Mouse (Mus musculus) Muller cell, postnatal 12 days (primary cell): ENCODE results near the gene Trnt1.

Experiments used
- DNase-seq: peaks from one replicate; pipeline ENCODE4 v3.0.0-alpha.2; 2015; ENCODE audit errors: inconsistent ontology term

Gene Trnt1

DNA sequence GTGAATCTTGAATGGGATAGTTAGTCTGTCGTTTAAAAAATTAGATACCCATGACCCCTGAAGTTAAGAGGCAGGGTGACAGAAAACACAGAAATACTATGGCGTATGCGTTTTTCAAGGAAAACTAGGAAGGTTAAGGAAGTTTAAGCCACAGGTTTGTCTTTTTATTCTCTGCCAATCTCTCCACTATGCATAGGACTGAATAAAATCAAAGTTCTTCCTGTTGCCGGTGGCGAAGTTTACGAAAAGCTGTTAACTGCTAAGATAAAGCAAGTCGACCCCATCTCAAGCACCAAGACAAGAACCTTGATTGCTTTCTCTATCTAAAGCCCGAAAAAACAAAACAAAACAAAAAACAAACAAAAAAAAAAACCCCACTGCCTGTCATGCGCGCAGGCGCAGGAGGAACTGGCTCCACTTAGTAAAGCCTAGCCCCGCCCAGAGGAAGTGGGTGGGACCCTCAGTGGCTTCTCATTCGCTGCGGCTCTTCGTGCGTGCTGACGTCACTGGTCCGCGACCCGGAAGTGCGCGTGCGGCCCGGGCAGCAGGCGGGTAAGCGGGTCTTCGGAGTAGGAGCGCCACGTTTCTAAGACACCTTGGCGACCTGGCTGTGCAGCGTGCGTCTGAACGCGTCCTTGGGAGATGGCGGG, at the start of gene Trnt1:
TSS of gene Trnt1 (plus strand) at position 481 of the 650 bp plus-strand sequence.
- DNase-seq = peak; percentile 98

DNA sequence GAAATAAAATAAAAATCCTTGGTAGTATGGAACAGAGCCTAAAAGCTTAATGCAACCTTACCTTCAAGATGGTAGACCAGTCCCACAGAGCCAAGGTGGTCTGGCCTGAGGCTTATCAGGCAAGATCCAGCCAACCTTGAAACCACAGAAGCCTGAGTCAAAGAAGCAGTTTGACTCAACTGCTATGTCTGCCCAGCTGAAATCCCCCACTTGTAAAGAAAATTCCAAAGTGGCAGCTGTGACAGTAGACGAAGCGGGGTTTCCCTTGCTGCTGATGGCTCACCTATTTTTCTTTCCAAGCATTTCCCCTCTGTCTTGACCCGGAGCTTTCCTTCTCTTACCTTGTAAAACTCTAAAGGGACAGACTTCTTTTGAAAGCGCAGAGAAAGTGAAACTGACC, 43.3 kb upstream of the Trnt1 start:
- DNase-seq = no peak

DNA sequence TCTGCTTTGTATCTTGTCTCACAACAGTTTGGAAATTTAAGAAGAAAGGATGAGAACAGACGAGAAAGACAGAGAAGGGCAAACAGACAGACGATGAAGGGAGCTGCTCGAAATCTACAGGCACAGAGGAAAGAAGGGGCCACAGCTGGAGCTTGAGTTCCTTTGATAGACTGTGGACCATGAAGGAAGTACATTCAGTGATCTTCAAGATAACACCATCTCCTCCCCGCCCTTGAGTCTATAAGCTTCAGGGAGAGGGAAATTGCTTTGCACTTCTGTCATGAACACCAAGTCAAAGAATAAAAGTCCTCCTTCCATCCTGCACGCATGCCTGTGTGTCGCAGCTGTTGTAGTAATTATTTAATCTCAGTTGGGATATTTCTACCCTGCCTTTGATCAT, 42.8 kb upstream of the Trnt1 start:
- no peak for DNase-seq

GRCm38 (mm10) chr6:106727703-106728102, 41.2 kb upstream of the Trnt1 start:
- DNase-seq = no peak

DNA sequence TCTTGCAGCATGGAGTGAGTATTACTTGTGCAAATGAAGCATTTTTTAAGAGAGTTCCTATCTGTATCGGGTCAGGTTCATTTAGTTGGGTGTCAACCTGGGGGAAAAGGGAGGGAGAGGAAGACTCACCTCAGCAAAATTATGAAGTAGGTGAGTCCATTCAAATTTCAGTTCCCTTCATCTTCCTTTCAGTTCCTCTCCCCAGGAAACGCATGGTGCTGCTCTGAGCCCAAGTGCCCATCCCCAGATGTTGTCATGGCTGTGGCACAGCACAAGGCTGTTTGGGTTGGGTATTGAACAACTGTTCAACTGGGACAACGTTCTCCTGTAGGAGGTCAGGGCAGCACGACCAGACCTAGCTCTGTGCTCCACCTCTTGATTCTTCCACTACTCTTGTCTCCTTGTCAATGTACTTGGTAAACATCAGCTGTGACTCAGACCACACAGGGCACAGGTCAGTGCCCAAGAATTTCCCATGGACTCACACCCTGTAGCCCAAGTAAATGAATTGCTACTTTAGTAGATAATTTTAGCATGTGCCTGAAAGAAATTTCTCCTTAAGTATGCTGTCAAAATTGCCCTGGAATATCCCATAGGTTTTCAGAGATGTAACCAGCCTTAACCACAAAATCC, 39.1 kb upstream of the Trnt1 start:
- DNase-seq = no peak

GRCm38 (mm10) chr6:106732563-106732962, 36.4 kb upstream of the Trnt1 start:
- DNase-seq = no peak

DNA sequence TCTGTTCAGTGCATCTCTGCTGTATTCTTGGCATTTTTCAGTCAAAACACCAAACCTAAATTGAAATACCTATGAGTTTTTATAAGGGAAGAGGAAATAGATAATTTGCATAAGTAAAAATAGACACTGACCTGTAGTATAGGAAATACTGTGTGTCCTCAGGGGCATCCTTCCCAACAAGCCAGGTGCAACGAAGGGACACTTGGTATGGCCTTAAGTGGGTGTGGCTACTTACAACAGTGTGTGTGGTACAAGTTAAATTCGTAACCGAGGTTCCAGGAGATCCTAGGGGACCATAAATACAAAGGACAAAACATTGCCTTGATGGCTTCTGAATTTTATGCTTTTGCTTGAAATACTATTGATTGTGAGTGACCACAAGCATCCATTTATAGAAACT, 30.7 kb upstream of the Trnt1 start:
- no peak for DNase-seq

GRCm38 (mm10) chr6:106740244-106740825, 28.6 kb upstream of the Trnt1 start:
- no peak for DNase-seq

DNA sequence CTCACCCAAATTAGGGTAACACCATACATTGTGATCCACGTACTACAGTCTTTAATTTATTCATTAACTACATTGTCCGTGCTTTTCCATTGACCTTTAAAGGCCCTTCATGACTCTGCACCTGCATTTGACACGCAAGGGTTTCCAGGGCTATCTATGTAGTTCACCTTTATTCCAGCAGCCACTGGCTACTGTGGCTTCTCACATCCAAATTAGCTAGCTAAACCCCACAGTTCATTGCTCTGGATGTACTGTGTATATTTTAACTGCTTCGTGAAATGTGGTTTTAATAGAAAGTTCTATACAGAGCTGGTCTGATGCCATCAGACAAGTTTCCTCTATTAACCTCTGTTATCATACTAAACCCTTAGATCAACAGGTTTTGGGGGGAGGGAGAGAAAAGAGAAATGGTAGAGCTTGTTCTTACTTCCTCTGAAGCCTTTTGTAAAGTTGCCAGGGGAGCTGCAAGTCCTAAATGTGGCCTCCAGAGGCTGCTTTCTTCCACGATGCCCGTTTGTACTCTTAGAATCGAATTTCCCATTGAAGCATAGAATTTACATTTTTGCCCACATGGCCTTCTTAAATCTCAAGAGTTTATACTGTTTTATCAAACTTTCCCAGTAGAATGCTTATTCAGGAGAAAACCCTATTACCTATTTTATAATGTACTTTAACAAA, 25.2 kb upstream of the Trnt1 start:
- DNase-seq = no peak

GRCm38 (mm10) chr6:106745673-106746394, 23.1 kb upstream of the Trnt1 start:
- DNase-seq = no peak

DNA sequence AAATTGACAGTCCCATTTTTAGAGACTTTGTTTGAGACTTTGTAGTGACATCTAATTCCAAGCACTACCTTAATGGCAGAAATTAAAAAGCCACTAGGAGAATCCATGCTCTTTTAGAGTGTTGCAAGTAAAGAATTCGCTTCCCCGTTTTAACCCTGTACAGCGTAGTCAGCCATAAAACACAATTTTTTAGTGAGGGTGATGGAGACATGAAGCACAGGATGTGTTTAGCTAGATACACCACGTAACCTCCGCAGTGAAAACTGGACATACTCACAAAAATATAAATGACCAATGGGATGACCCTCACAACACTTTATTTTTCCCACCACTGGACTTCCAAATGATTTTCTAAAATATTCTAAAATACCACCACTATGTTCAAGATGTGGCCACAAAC, 21.7 kb upstream of the Trnt1 start:
- DNase-seq = no peak

- no peak for DNase-seq
These were observed 21.1 kb upstream of the Trnt1 start for GRCm38 (mm10) chr6:106747804-106748203.

DNA sequence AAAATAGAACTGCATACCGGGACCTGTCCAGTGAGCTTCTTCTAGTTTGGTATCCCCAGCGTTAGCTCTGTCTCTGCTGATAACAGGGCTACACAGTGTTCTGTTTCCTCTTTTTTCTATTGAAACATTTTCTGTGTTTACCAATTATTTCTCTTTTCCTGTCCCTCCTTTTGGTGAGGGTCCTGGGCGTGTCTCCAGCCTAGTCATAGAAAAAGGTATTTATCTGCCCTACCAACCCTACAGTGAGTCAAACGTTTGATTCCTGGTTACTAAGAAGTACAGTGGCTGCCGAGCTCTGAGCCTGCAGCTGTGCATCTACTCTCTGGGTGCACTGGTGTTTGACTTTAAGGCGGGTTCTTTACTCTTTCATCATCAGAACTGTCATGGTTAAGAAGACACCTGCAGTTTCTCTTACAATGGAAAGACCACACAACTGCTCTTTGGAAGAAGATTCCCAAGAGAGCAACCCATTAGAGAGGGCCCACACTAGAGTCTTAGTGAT, 20.0 kb upstream of the Trnt1 start, which contains the start of gene Il5ra:
TSS of gene Il5ra (minus strand) at position 151 of the 502 bp plus-strand sequence.
- no peak for DNase-seq

DNA sequence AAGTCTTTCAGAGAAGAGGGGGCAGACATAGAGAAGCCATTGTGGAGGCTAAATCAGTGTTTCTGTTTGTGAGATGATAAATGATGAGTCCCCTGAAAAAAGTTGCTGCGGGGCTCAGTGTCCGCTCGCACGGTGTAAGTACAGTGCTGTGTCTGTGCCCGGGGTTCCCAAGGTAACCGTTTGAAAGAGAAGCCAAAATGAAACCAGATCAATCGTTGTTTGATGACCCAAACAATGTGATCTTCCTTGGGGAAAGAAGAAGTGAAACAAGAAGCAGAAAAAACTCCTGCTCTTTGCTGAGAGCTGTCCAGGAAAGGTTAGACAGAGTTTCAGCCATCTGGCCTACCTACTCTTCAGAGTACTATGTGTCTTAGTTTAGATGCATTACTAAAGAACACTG, 18.6 kb upstream of the Trnt1 start:
- no peak for DNase-seq

DNA sequence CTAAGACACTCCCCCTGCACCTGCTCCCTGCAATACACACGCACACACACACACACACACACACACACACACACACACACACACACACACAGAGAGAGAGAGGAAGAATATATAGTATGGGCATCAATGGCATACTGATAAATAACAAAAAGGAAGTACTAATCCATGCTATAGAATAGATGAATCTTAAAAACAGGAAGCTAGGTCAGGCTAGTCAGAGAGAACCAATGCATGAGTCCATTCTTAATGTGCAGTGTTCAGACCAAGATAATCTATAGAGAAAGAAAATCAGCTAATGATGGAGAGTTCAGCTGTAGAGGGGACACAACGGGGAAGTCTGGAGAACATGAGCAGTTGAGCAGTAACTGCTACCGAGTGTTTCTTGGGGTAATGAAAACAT, 10.6 kb upstream of the Trnt1 start:
- no peak for DNase-seq

DNA sequence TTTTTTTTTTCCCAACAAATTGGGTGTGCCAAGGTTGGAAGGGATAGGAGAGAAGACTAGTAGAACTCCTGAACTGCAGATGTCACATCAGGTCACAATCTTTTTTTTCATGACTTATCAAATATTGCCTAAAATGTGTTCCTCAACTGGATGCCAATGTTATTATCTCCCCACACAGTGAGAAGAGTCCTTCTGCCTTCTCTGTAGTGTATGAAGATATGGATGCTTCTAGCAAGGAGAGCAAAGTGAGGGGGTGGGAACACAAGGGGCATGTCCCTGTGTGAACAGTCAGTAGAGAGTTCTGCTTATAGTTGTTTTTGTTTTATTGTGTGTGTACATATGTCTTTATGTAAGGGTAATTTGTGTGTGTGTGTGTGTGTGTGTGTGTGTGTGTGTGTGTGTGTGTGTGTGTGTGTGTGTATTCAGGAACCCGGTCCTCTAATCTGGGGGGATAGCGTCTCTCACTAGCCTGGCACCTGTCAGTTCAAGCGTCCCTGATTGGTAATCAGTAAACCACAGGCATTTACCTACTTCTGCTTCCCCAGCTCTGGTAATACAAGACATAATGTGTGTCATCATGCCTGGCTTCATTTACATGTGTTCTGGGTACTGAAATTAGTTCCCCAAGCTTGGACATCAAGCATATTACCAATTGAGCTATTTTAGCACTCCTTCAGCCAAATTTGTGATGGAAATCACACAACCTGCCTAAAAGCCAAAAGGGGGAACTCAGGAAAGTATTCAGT, 8.3 kb upstream of the Trnt1 start:
- DNase-seq = no peak

DNA sequence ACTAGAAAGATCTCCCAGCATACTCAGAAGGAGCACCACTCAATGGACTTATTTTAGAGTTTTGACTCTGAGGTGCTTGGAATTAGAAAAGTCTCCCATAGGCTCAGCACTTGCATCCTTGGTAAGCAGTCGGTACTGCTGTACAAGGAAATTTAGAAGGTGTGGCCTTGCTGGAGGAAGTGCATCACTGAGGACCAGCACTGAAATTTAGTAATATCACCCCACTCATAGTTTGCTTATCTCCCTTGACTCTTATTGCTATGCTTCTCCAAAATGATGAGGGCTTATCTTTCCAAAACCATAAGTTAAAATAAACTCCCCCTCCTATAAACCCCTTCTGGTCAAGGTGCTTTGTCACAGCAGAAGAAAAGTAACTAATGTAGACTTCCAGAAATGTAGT, 7.4 kb upstream of the Trnt1 start:
- DNase-seq = no peak

DNA sequence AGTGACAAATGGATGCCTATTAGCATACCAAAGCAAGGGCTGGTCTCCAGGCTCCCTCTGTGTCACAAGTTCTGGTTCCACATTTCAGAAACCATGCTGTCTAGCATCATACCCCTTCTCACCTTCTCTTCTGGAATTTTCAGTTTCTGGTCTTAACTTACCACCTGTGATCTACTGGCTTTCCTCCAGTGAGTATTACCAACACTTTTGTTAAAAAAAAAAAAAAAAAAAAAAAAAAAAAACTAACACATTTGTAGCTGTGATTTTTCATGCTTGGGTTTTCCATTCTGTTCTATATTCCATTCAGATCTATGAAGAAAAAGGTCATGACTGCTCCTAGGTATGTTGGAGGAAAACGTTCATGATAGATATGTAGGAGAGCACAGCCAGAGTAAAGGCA, 3.0 kb upstream of the Trnt1 start:
- no peak for DNase-seq

- DNase-seq = no peak
These were observed 2.1 kb upstream of the Trnt1 start for GRCm38 (mm10) chr6:106766774-106767173.

- no peak for DNase-seq
These were observed 458 bp downstream of the Trnt1 start for GRCm38 (mm10) chr6:106769290-106769866.

GRCm38 (mm10) chr6:106770046-106770445, 1.1 kb downstream of the Trnt1 start:
- no peak for DNase-seq
